Mouse (Mus musculus) neural tube, embryonic 13.5 days (tissue): ENCODE data around the gene Gid8. TPM values are rescaled to one million over a fixed set of nuclear protein-coding genes. Genes with fewer than 3 reads are reported as not detected.
A peak's percentile ranks its signal among the peaks of the same experiment; 100 is the strongest.

Source experiments
- ATAC-seq: fragments of 200-750 bp; cut with Nextera tagmentation; 2 replicates; pipeline ENCODE4 v1.8.0; 2017; ENCODE audit warnings: low read depth, mild to moderate bottlenecking, moderate TSS enrichment, moderate library complexity
- H3K27ac ChIP-seq: fragments of 300-500 bp; sonication (generic); replicated peaks from 2 replicates; pipeline ENCODE4 v1.5.1; 2015; ENCODE audit warnings: moderate library complexity, mild to moderate bottlenecking, inconsistent platforms
- H3K27me3 ChIP-seq: fragments of 300-500 bp; sonication (generic); 2 replicates; pipeline ENCODE4 v1.6.1; 2015; ENCODE audit warnings: mild to moderate bottlenecking, inconsistent platforms
- H3K36me3 ChIP-seq: fragments of 300-500 bp; sonication (generic); 2 replicates; pipeline ENCODE4 v1.6.1; 2015; ENCODE audit warnings: mild to moderate bottlenecking, inconsistent platforms
- H3K4me1 ChIP-seq: fragments of 300-500 bp; sonication (generic); replicated peaks from 2 replicates; pipeline ENCODE4 v1.6.1; 2015; ENCODE audit warnings: inconsistent platforms
- H3K4me2 ChIP-seq: fragments of 300-500 bp; sonication (generic); 2 replicates; pipeline ENCODE4 v1.6.1; 2015; ENCODE audit warnings: inconsistent platforms, mild to moderate bottlenecking, moderate library complexity
- H3K4me3 ChIP-seq: fragments of 300-500 bp; sonication (generic); 2 replicates; pipeline ENCODE4 v1.5.1; 2015; ENCODE audit warnings: mild to moderate bottlenecking, inconsistent platforms
- H3K9ac ChIP-seq: fragments of 300-500 bp; sonication (generic); 2 replicates; pipeline ENCODE4 v1.6.1; 2015; ENCODE audit warnings: moderate library complexity, mild to moderate bottlenecking, inconsistent platforms
- H3K9me3 ChIP-seq: fragments of 300-500 bp; sonication (generic); 2 replicates; pipeline ENCODE4 v1.6.1; 2016; ENCODE audit warnings: inconsistent platforms
- WGBS: fragments of 180-500 bp; shearing (Covaris S2); methylation state at CpG from one replicate; pipeline ENCODE4 v1.1.7; 2015; 5-methylcytosine and 5-hydroxymethylcytosine counted together
- polyA plus RNA-seq: library from polyadenylated mRNA; unstranded; fragments of >200 nt; fragmentation: Nextera tagmentation; extraction: Ambion mirVana; gene quantifications from 2 replicates; pipeline ENCODE4 v1.2.1, GENCODE M21; 2015

The Gid8 gene
- polyA plus RNA-seq, 1 experiment from 2014 or later, result 55.6 TPM

- peak overlapping the region; percentile 96 for H3K27ac ChIP-seq
- peak; percentile 97 for ATAC-seq
Measured at GRCm38 (mm10) chr2:180701767-180702621, 7.9 kb upstream of the Gid8 start.

DNA sequence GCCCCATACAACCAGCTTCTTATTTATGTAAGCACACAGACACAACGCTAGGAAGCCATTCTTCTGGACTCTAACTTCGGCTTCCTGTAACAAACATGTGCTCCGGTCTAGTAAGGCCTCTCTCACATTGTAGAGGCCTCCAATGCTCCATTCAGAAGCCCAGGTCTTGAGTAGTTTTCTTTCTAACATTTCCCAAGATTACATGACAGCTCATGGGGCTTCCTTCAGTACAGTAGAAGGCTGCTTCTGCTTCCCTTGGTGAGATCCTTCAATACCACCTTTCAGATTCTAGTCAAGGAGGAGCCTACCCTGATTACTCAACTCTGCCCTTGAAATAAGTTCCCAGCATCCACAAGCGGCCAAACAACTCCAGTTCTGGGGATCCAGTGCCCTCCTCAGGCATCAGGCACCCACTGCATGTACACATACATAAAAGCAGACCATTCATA is 7.2 kb upstream of the Gid8 start:
- 35% methylated on average over 4 of the region's 4 CpGs for WGBS

More at GRCm38 (mm10) chr2:180701767-180702621, 7.9 kb upstream of the Gid8 start:
- Histone ChIP-seq H3K4me1 (peaks cover 44% of the 10 kb centered on the region), H3K4me2 (peak overlapping the region; percentile 97), H3K36me3 (no peaks in the 10 kb centered on the region), H3K9me3 (no peaks in the 10 kb centered on the region), H3K4me3 (peak overlapping the region; percentile 93), H3K27me3 (no peaks in the 10 kb centered on the region), H3K9ac (peak overlapping the region; percentile 99)
- under 1% methylated on average over 66 of the region's 66 CpGs for WGBS

GRCm38 (mm10) chr2:180703175-180703574 is 6.7 kb upstream of the Gid8 start:
- no peak overlapping the region for H3K9ac ChIP-seq

More for the DNA sequence above, 7.2 kb upstream of the Gid8 start:
- no peaks in the 10 kb centered on the region for H3K9me3 ChIP-seq
- peaks cover 49% of the 10 kb centered on the region for H3K4me1 ChIP-seq
- H3K4me2 ChIP-seq, result peak overlapping the region; percentile 97
- H3K9ac ChIP-seq, result peak overlapping the region; percentile 99
- peak overlapping the region; percentile 93 for H3K4me3 ChIP-seq
- ATAC-seq, result 0 out of 2 replicates have a peak, but pooled peaks have one; percentile 9
- no peaks in the 10 kb centered on the region for H3K27me3 ChIP-seq
- no peaks in the 10 kb centered on the region for H3K36me3 ChIP-seq
- peak overlapping the region; percentile 96 for H3K27ac ChIP-seq

GRCm38 (mm10) chr2:180703645-180704359 is 6.1 kb upstream of the Gid8 start:
- Histone ChIP-seq H3K27ac (no peak overlapping the region), H3K4me1 (peaks cover 58% of the 10 kb centered on the region), H3K9me3 (no peaks in the 10 kb centered on the region), H3K4me3 (no peak overlapping the region), H3K9ac (no peak overlapping the region), H3K4me2 (no peak overlapping the region), H3K27me3 (no peaks in the 10 kb centered on the region), H3K36me3 (no peaks in the 10 kb centered on the region)
- WGBS, result 67% methylated on average over 3 of the region's 3 CpGs
- no peak for ATAC-seq

More at GRCm38 (mm10) chr2:180703175-180703574, 6.7 kb upstream of the Gid8 start:
- H3K4me3 ChIP-seq, result no peak overlapping the region
- peak overlapping the region; percentile 96 for H3K27ac ChIP-seq
- H3K4me2 ChIP-seq, result no peak overlapping the region; the same call in 1 of the 2 replicates
- H3K27me3 ChIP-seq, result no peaks in the 10 kb centered on the region
- H3K9me3 ChIP-seq, result no peaks in the 10 kb centered on the region
- peaks cover 54% of the 10 kb centered on the region for H3K4me1 ChIP-seq
- 81% methylated on average over 5 of the region's 5 CpGs for WGBS
- ATAC-seq, result no peak
- H3K36me3 ChIP-seq, result no peaks in the 10 kb centered on the region

DNA sequence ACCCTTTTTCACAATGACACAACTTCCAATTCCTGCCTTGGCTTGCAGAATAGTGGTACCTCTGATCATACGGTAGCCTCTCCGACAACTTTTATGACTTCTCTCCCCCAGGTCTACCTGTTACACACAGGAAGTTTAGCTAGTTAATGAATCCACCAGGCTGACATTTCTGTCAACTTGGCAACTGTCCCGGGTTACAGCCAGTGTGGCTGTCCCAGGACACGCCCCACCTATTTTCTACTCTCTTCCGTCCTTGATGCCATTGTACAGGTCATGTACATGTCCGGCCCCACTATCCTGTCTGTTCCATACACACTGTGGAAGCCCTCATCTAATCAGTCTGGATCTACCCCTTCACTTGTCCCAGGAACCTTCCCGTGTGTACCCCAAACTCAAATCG is 5.3 kb upstream of the Gid8 start:
- no peaks in the 10 kb centered on the region for H3K9me3 ChIP-seq
- no peaks in the 10 kb centered on the region for H3K36me3 ChIP-seq
- no peak overlapping the region for H3K4me3 ChIP-seq
- no peak for ATAC-seq
- peaks cover 53% of the 10 kb centered on the region for H3K4me1 ChIP-seq
- no peak overlapping the region for H3K27ac ChIP-seq
- H3K9ac ChIP-seq, result no peak overlapping the region
- no peaks in the 10 kb centered on the region for H3K27me3 ChIP-seq
- H3K4me2 ChIP-seq, result no peak overlapping the region
- WGBS, result 91% methylated on average over 8 of the region's 8 CpGs

DNA sequence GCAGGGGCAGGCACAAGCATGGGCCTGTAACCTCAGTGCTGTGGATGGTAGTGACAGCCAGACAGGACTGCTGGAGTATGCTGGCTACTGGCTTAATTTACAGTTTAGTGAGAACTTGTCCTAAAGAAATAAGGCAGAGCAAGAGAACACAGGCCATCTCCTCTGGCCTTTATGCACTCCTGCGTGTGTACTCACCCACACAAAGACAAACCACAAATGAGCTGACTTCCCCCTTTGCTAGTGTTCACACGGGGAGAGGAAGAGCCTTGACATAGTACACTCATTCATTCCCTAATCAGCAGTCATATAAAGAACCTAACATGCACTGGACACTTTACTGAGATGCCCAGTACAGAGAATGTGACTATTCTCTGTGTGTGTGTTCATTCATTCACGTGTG is 4.9 kb upstream of the Gid8 start:
- Histone ChIP-seq H3K27ac (no peak overlapping the region), H3K4me2 (no peak overlapping the region), H3K36me3 (no peaks in the 10 kb centered on the region), H3K4me1 (peaks cover 49% of the 10 kb centered on the region), H3K9me3 (no peaks in the 10 kb centered on the region), H3K27me3 (no peaks in the 10 kb centered on the region), H3K9ac (no peak overlapping the region), H3K4me3 (no peak overlapping the region)
- 79% methylated on average over 3 of the region's 3 CpGs for WGBS
- no peak for ATAC-seq

DNA sequence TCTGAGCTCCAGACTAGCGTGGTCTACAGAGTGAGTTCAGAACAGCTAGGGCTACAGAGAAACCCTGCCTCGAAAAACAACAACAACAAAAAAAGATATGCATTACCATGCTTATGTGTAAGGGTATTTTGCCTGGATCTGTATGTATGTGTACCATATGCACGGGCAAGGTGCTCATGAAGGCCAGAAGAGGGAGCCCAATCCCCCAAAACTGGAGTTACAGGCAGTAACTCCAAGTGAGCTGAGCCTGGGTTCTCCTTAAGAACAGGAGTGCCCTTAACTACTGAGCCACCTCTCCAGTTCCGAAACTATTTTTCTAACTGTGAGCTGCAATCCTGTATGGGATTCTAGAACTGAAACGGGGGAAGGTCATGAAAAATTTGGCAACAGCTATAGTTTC is 3.9 kb upstream of the Gid8 start:
- Histone ChIP-seq H3K4me3 (no peak overlapping the region), H3K9me3 (no peaks in the 10 kb centered on the region), H3K4me1 (peaks cover 44% of the 10 kb centered on the region), H3K9ac (no peak overlapping the region), H3K27me3 (no peaks in the 10 kb centered on the region), H3K27ac (no peak overlapping the region), H3K36me3 (no peaks in the 10 kb centered on the region), H3K4me2 (no peak overlapping the region)
- ATAC-seq, result no peak
- 95% methylated on average over 5 of the region's 5 CpGs for WGBS

- peak; percentile 73 for ATAC-seq
- Histone ChIP-seq H3K27ac (peak overlapping the region; percentile 86), H3K27me3 (no peaks in the 10 kb centered on the region), H3K4me2 (peak overlapping the region; percentile 93), H3K4me3 (peak overlapping the region; percentile 98), H3K9ac (peak overlapping the region; percentile 91), H3K4me1 (peaks cover 44% of the 10 kb centered on the region), H3K9me3 (no peaks in the 10 kb centered on the region), H3K36me3 (peaks cover 12% of the 10 kb centered on the region)
- under 1% methylated on average over 39 of the region's 39 CpGs for WGBS
Measured at GRCm38 (mm10) chr2:180709023-180709922, 644 bp upstream of the Gid8 start.

DNA sequence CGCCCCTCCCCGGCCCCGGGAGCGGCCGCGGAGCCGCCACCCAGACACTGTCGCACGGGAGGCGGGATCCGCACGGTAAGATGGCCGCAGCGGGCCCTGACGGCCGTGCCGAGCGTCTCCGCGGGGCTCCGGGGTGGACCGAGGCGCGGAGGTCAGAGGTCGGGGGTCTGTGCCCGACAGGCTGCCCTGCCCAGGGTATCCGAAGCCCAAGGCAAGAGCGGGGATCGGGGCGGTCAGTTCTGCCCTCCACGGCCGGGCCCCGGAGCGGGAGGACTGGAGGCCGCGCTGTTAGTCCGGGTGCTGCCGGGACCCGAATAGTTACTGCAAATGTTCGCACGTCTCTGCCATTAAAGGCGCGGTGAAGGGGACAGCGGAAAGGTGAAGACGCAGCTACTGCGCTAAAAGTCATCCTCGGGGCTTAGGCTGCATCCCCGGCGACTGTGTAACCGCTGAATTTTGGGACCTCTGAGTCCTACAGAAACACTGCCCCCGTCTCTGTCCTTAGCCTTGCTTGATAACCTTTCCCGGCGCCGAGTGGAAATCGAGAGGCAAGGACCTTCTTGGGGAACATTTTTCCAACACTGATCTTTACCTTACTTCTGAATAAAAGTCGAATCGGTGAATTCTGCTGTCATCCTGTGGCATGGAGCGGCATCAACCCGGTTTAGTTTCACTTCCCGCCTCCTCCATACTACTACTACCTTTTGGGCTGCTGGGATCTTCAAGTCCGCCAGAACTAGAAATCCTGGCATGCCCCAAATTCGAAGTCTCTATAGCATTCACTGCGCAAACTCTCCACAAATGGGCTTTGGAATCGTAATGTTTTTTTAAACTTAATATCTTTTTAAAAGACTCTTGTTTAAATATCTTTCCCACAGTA is 599 bp downstream of the Gid8 start:
- peak overlapping the region; percentile 89 for H3K4me2 ChIP-seq
- peak overlapping the region; percentile 98 for H3K4me3 ChIP-seq
- H3K4me1 ChIP-seq, result peaks cover 38% of the 10 kb centered on the region
- peak overlapping the region; percentile 85 for H3K27ac ChIP-seq
- H3K36me3 ChIP-seq, result peaks cover 21% of the 10 kb centered on the region
- ATAC-seq, result peak; percentile 60
- no peaks in the 10 kb centered on the region for H3K27me3 ChIP-seq
- peak overlapping the region; percentile 98 for H3K9ac ChIP-seq
- H3K9me3 ChIP-seq, result no peaks in the 10 kb centered on the region
- 2% methylated on average over 64 of the region's 64 CpGs for WGBS

DNA sequence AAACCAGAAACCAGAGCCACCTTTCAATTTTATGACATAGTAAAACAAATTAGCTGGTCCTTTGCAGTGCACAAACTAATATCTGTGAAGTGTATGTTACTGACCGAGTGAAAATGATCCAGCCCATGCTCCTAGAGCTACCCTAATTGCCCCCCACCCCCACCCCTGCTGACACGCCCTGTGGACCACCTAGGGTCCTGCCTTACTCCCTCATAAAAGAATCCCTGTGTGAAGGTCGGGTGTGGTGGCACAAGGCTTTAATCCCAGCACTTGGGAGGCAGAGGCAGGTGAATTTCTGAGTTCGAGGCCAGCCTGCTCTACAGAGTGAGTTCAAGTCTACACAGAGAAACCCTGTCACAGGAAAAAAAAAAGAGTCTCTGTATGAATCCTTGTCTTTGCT is 1.6 kb downstream of the Gid8 start:
- H3K9me3 ChIP-seq, result no peaks in the 10 kb centered on the region
- no peaks in the 10 kb centered on the region for H3K27me3 ChIP-seq
- no peak for ATAC-seq
- H3K27ac ChIP-seq, result no peak overlapping the region
- H3K4me3 ChIP-seq, result peak overlapping the region; percentile 98
- peaks cover 27% of the 10 kb centered on the region for H3K36me3 ChIP-seq
- H3K4me1 ChIP-seq, result peaks cover 38% of the 10 kb centered on the region
- peak overlapping the region; percentile 89 for H3K4me2 ChIP-seq
- H3K9ac ChIP-seq, result peak overlapping the region; percentile 98
- 50% methylated on average over 4 of the region's 4 CpGs for WGBS
